Mouse (Mus musculus) forebrain, postnatal 0 days (tissue): ENCODE data around the gene Smim8. TPM values are rescaled to one million over a fixed set of nuclear protein-coding genes. Genes with fewer than 3 reads are reported as not detected.
"Not testable (repeated sequence)": the region's sequence is repeated elsewhere in the genome, so short reads cannot be mapped to it uniquely, and the experiment has no call there.

ENCODE experiments used
- ATAC-seq: fragments of 200-750 bp; cut with Nextera tagmentation; 2 replicates; pipeline ENCODE4 v1.8.0; 2017; ENCODE audit warnings: mild to moderate bottlenecking, moderate library complexity
- DNase-seq: peaks from one replicate; pipeline ENCODE4 v3.0.0-alpha.2; 2015
- H3K27ac ChIP-seq: fragments of 300-500 bp; sonication (generic); 2 replicates; pipeline ENCODE4 v1.5.1; 2014; ENCODE audit warnings: low read depth, mild to moderate bottlenecking, antibody characterized with exemption, low read length, moderate library complexity, mixed read lengths
- H3K27me3 ChIP-seq: fragments of 300-500 bp; sonication (generic); 2 replicates; pipeline ENCODE4 v1.6.1; 2014; ENCODE audit warnings: mild to moderate bottlenecking, low read length, mixed read lengths; ENCODE audit not compliant: insufficient read depth
- H3K36me3 ChIP-seq: fragments of 300-500 bp; sonication (generic); 2 replicates; pipeline ENCODE4 v1.6.1; 2014; ENCODE audit warnings: mild to moderate bottlenecking, moderate library complexity; ENCODE audit not compliant: insufficient read depth
- H3K4me1 ChIP-seq: fragments of 300-500 bp; sonication (generic); 2 replicates; pipeline ENCODE4 v1.6.1; 2014; ENCODE audit warnings: antibody characterized with exemption; ENCODE audit not compliant: insufficient read depth
- H3K4me2 ChIP-seq: fragments of 300-500 bp; sonication (generic); 2 replicates; pipeline ENCODE4 v1.6.1; 2014; ENCODE audit warnings: low read depth, mild to moderate bottlenecking, moderate library complexity
- H3K4me3 ChIP-seq: fragments of 300-500 bp; sonication (generic); 2 replicates; pipeline ENCODE4 v1.5.1; 2014; ENCODE audit warnings: low read depth, low read length, mixed read lengths
- H3K9ac ChIP-seq: fragments of 300-500 bp; sonication (generic); 2 replicates; pipeline ENCODE4 v1.6.1; 2014; ENCODE audit warnings: mild to moderate bottlenecking
- H3K9me3 ChIP-seq: fragments of 300-500 bp; sonication (generic); 2 replicates; pipeline ENCODE4 v1.6.1; 2016; ENCODE audit warnings: low read length
- CTCF ChIP-seq: sonication (generic); IDR thresholded peaks from 2 replicates; pipeline ENCODE4 v1.5.1; 2016; ENCODE audit warnings: antibody characterized with exemption, control low read depth, low read depth
- WGBS: fragments of 180-500 bp; shearing (Covaris S2); extraction: QIAGEN DNeasy Blood & Tissue Kit; methylation state at CpG from one replicate; pipeline ENCODE4 v1.1.7; 2014; 5-methylcytosine and 5-hydroxymethylcytosine counted together
- polyA plus RNA-seq: library from polyadenylated mRNA; unstranded; fragments of >200 nt; fragmentation: Nextera tagmentation; extraction: Ambion mirVana; gene quantifications from 2 replicates; pipeline ENCODE4 v1.2.1, GENCODE M21; 2015
- total RNA-seq: library from RNA; depleted of rRNA; stranded (reverse); fragments of >200 nt; gene quantifications from 2 replicates; pipeline ENCODE4 v1.2.3, GENCODE M21; 2014

Smim8 gene
- total and polyA plus RNA-seq, 2 experiments from 2014 or later: 28.0 to 54.9 TPM

GRCm38 (mm10) chr4:34749236-34749635, 29.0 kb downstream of the Smim8 start:
- Histone ChIP-seq H3K4me3 (no peak overlapping the region), H3K4me2 (no peak overlapping the region), H3K36me3 (no peaks in the 10 kb centered on the region), H3K9ac (no peak overlapping the region), H3K27ac (no peak overlapping the region), H3K9me3 (no peaks in the 10 kb centered on the region), H3K27me3 (no peaks in the 10 kb centered on the region), H3K4me1 (no peaks in the 10 kb centered on the region)
- DNase-seq: no peak
- no peak for TF ChIP-seq CTCF
- WGBS: 53% methylated on average over 6 of the region's 6 CpGs
- ATAC-seq: no peak

GRCm38 (mm10) chr4:34734461-34734860, 43.8 kb downstream of the Smim8 start:
- ATAC-seq: no peak
- Histone ChIP-seq H3K36me3 (no peaks in the 10 kb centered on the region), H3K27me3 (no peaks in the 10 kb centered on the region), H3K4me1 (no peaks in the 10 kb centered on the region), H3K9me3 (no peaks in the 10 kb centered on the region), H3K4me2 (no peak overlapping the region), H3K9ac (no peak overlapping the region), H3K4me3 (no peak overlapping the region), H3K27ac (no peak overlapping the region)
- WGBS: 77% methylated on average over 3 of the region's 3 CpGs
- DNase-seq: no peak
- no peak for TF ChIP-seq CTCF

GRCm38 (mm10) chr4:34733415-34733814, 44.8 kb downstream of the Smim8 start:
- DNase-seq, H3K27me3 ChIP-seq, H3K4me1 ChIP-seq, H3K4me2 ChIP-seq, ATAC-seq, H3K9me3 ChIP-seq, H3K27ac ChIP-seq, H3K9ac ChIP-seq, H3K4me3 ChIP-seq, H3K36me3 ChIP-seq: not testable (repeated sequence)
- peak; percentile 19; the same call in 1 of the 2 replicates for TF ChIP-seq CTCF
- WGBS: 31% methylated on average over 2 of the region's 2 CpGs

GRCm38 (mm10) chr4:34729851-34730341, 48.3 kb downstream of the Smim8 start, which contains the start of gene Cfap206:
Cfap206 (minus strand) TSS chr4:34730206.
- Histone ChIP-seq H3K9me3 (no peaks in the 10 kb centered on the region), H3K36me3 (no peaks in the 10 kb centered on the region), H3K4me2 (peak within 1 kb of the TSS; percentile 92), H3K4me1 (no peaks in the 10 kb centered on the region), H3K9ac (peak within 1 kb of the TSS; percentile 45; the same call in 1 of the 2 replicates), H3K4me3 (peak within 1 kb of the TSS; percentile 42), H3K27ac (no peak within 1 kb of the TSS), H3K27me3 (no peaks in the 10 kb centered on the region)
- DNase-seq (peak; percentile 63), ATAC-seq (peak; percentile 94)
- under 1% methylated on average over 38 of the region's 38 CpGs for WGBS
- TF ChIP-seq CTCF: no peak

GRCm38 (mm10) chr4:34725710-34726109, 52.5 kb downstream of the Smim8 start:
- not testable (repeated sequence) for H3K36me3 ChIP-seq, H3K4me1 ChIP-seq, H3K9ac ChIP-seq, ATAC-seq, H3K9me3 ChIP-seq, H3K27me3 ChIP-seq, DNase-seq, H3K27ac ChIP-seq, H3K4me3 ChIP-seq, H3K4me2 ChIP-seq
- WGBS: 96% methylated on average over 3 of the region's 3 CpGs

- no peaks in the 10 kb centered on the region for H3K9me3 ChIP-seq
- no peaks in the 10 kb centered on the region for H3K4me1 ChIP-seq
- H3K4me2 ChIP-seq: no peak overlapping the region
- H3K4me3 ChIP-seq: no peak overlapping the region
- H3K9ac ChIP-seq: no peak overlapping the region
- no peak overlapping the region for H3K27ac ChIP-seq
- no peaks in the 10 kb centered on the region for H3K27me3 ChIP-seq
- DNase-seq: no peak
- no peak for TF ChIP-seq CTCF
- no peaks in the 10 kb centered on the region for H3K36me3 ChIP-seq
- no peak for ATAC-seq
- 66% methylated on average over 4 of the region's 4 CpGs for WGBS
These were observed 53.9 kb downstream of the Smim8 start for GRCm38 (mm10) chr4:34724306-34724705.

- H3K9ac ChIP-seq: no peak overlapping the region
- H3K27me3 ChIP-seq: no peaks in the 10 kb centered on the region
- no peaks in the 10 kb centered on the region for H3K36me3 ChIP-seq
- H3K27ac ChIP-seq: no peak overlapping the region
- H3K9me3 ChIP-seq: no peaks in the 10 kb centered on the region
- DNase-seq (no peak), ATAC-seq (no peak)
- no peaks in the 10 kb centered on the region for H3K4me1 ChIP-seq
- H3K4me3 ChIP-seq: no peak overlapping the region
- no peak overlapping the region for H3K4me2 ChIP-seq
- no peak for TF ChIP-seq CTCF
- 77% methylated on average over 4 of the region's 4 CpGs for WGBS
These were observed 55.0 kb downstream of the Smim8 start for GRCm38 (mm10) chr4:34723186-34723585.
